Mouse (Mus musculus): ENCODE measurements around the gene Gpx8. TPM values are rescaled to one million over a fixed set of nuclear protein-coding genes. Genes with fewer than 3 reads are reported as not detected.
A peak's percentile ranks its signal among the peaks of the same experiment; 100 is the strongest.

Gpx8 gene
- polyA plus RNA-seq, 1 experiment from 2014 or later, result 159 TPM

DNA sequence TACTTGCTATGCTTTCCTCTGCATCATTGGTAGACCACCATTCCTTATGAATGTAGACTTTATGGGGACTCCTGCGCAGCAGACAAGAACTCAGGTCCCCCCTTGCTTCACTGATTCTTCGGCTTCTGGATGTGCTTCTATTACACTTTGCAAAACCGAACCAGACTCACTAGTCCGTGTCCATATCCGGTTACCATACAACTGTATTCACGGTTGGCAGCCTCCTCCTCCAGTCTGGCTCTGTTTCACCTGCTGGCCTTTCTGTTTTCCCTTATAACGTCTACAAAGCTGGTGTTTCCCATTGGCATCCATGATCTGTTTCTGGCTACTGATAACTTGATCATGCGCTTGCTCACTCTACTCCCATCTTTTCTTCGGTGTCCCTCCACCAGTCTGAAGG, 18.3 kb upstream of the Gpx8 start:
- H3K9ac ChIP-seq, result no peak overlapping the region
- H3K4me1 ChIP-seq (ENCODE audit: insufficient read depth), result no peaks in the 10 kb centered on the region
- 85% methylated on average over 9 of the region's 9 CpGs for WGBS
- no peak overlapping the region for H3K4me3 ChIP-seq (ENCODE audit: low read depth, low read length)
- no peaks in the 10 kb centered on the region for H3K36me3 ChIP-seq (ENCODE audit: insufficient read depth)
- no peak for DNase-seq
- H3K4me2 ChIP-seq, result no peak overlapping the region
- ATAC-seq (ENCODE audit: insufficient read depth), result no peak
- H3K9me3 ChIP-seq (ENCODE audit: low read depth, low read length), result no peaks in the 10 kb centered on the region
- TF ChIP-seq CTCF (IDR thresholded peaks at IDR 0.05; ENCODE audit: low read depth), result no peak
- H3K27ac ChIP-seq (ENCODE audit: low read depth), result no peak overlapping the region
- H3K27me3 ChIP-seq (ENCODE audit: insufficient read depth, low read length), result no peaks in the 10 kb centered on the region

DNA sequence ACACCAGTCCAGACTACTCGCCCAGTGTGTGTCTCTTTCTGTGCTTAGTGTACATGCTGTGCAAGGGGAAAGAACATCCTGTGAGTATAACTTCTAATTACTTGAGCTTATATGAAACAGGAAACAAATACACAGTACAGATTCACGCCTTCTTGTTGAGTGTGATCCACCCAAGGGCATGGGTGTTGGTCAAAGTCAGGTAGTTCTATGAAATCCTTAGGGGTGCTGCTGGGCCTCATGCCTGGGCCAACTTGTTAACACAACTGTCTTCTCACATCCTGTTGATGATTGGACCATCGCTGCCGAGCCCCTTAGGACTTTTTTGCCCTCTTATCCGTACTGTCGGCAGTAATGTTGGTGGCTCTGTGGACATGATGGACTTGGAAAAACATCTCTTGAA, 15.5 kb upstream of the Gpx8 start:
- Histone ChIP-seq H3K4me3 (ENCODE audit: low read depth, low read length) (no peak overlapping the region), H3K27ac (ENCODE audit: low read depth) (no peak overlapping the region), H3K4me1 (ENCODE audit: insufficient read depth) (no peaks in the 10 kb centered on the region), H3K36me3 (ENCODE audit: insufficient read depth) (no peaks in the 10 kb centered on the region), H3K27me3 (ENCODE audit: insufficient read depth, low read length) (no peaks in the 10 kb centered on the region), H3K4me2 (no peak overlapping the region), H3K9me3 (ENCODE audit: low read depth, low read length) (no peaks in the 10 kb centered on the region), H3K9ac (no peak overlapping the region)
- no peak for ATAC-seq (ENCODE audit: insufficient read depth)
- DNase-seq, result no peak
- WGBS, result 76% methylated on average over 6 of the region's 6 CpGs
- no peak for TF ChIP-seq CTCF (IDR thresholded peaks at IDR 0.05; ENCODE audit: low read depth)

DNA sequence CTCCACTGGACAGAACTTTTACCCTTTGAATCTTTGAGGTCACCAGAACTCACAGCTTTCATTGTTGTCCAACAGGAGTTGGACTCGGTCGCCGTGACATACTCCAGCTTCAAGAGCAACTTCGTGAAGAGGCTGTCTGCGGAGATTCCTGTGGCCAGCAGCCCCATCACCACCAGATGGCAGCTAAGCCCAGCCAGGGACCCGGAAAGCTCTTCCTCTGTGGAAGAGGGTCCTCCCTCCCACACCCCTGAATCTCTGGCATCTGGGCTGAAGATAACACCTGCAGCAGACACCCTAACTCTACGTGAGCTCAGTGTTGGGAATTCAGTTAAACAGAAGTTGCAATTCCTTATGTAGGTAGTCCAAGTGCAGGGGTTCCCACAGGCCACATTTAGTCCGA, 9.6 kb upstream of the Gpx8 start:
- H3K9ac ChIP-seq, result no peak overlapping the region
- H3K9me3 ChIP-seq (ENCODE audit: low read depth, low read length), result no peaks in the 10 kb centered on the region
- WGBS, result 28% methylated on average over 8 of the region's 8 CpGs
- TF ChIP-seq CTCF (IDR thresholded peaks at IDR 0.05; ENCODE audit: low read depth), result peak; percentile 61
- no peaks in the 10 kb centered on the region for H3K36me3 ChIP-seq (ENCODE audit: insufficient read depth)
- H3K27ac ChIP-seq (ENCODE audit: low read depth), result no peak overlapping the region
- no peak overlapping the region for H3K4me2 ChIP-seq
- ATAC-seq (ENCODE audit: insufficient read depth) (no peak), DNase-seq (peak; percentile 60)
- no peak overlapping the region for H3K4me3 ChIP-seq (ENCODE audit: low read depth, low read length)
- no peaks in the 10 kb centered on the region for H3K4me1 ChIP-seq (ENCODE audit: insufficient read depth)
- no peaks in the 10 kb centered on the region for H3K27me3 ChIP-seq (ENCODE audit: insufficient read depth, low read length)

DNA sequence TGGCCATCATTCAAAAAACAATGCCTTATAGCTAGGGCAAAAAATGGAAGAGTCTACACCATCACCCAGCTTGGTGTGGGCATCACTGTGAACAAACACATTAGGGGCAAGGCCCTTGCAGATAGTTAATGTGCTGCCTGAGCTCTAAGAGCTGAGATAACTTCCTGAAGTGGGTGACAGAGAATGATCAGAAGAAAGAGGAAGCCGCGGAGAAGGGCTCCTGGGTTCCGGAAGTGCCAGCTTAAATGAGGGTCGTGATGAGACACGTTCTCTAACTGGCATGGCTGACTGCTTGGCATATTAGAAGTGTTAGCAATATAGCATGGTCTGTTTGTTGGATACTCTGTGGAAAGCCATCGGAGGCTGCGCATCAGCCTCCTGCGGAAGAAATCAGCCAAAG, 8.0 kb upstream of the Gpx8 start:
- TF ChIP-seq CTCF (IDR thresholded peaks at IDR 0.05; ENCODE audit: low read depth), result no peak
- no peaks in the 10 kb centered on the region for H3K27me3 ChIP-seq (ENCODE audit: insufficient read depth, low read length)
- H3K9ac ChIP-seq, result no peak overlapping the region
- DNase-seq (no peak), ATAC-seq (ENCODE audit: insufficient read depth) (no peak)
- 93% methylated on average over 8 of the region's 8 CpGs for WGBS
- no peak overlapping the region for H3K27ac ChIP-seq (ENCODE audit: low read depth)
- H3K4me3 ChIP-seq (ENCODE audit: low read depth, low read length), result no peak overlapping the region
- no peaks in the 10 kb centered on the region for H3K36me3 ChIP-seq (ENCODE audit: insufficient read depth)
- no peaks in the 10 kb centered on the region for H3K9me3 ChIP-seq (ENCODE audit: low read depth, low read length)
- H3K4me1 ChIP-seq (ENCODE audit: insufficient read depth), result no peaks in the 10 kb centered on the region
- H3K4me2 ChIP-seq, result no peak overlapping the region

DNA sequence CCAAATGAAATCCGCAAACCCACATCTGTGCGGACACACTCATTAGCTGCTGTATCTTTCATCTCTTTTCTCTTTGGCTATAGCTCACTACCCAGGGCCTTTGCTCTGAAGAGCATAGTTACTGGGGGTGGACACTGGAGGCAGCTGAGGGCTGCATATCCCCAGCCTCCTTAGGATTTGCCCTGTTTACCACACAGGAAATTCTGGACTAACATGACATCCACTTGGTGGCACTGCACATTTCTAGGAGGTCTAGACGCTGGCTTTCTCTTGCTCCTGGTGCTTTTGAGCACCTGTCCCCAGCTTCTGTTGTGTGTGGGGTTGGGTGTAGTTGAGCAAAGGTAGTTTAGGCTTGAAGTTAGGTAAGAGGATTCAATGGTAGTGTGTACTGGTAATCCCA, 1.4 kb upstream of the Gpx8 start:
- H3K27me3 ChIP-seq (ENCODE audit: insufficient read depth, low read length), result no peaks in the 10 kb centered on the region
- DNase-seq, result no peak
- H3K27ac ChIP-seq (ENCODE audit: low read depth), result no peak overlapping the region
- H3K9ac ChIP-seq, result no peak overlapping the region
- WGBS, result 59% methylated on average over 3 of the region's 3 CpGs
- ATAC-seq (ENCODE audit: insufficient read depth), result no peak
- peaks cover 9% of the 10 kb centered on the region; the same call in 1 of the 2 replicates for H3K36me3 ChIP-seq (ENCODE audit: insufficient read depth)
- H3K4me3 ChIP-seq (ENCODE audit: low read depth, low read length), result no peak overlapping the region
- H3K4me1 ChIP-seq (ENCODE audit: insufficient read depth), result no peaks in the 10 kb centered on the region
- no peak overlapping the region for H3K4me2 ChIP-seq
- TF ChIP-seq CTCF (IDR thresholded peaks at IDR 0.05; ENCODE audit: low read depth), result peak; percentile 28; the same call in 1 of the 2 replicates
- H3K9me3 ChIP-seq (ENCODE audit: low read depth, low read length), result no peaks in the 10 kb centered on the region

DNA sequence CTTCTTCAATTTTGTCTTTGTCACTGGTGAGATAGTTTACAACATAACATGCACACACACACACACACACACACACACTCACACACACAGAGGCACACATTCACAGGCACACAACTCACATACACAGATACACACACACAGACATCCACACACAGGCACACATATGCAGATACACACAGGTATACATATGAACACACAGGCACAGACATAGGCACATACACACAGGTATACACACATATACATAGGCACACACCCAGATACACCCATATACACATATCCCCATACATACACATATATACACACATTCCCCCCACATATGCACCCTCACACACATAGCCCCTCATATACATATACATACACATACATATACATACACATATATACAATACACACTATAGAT, 808 bp upstream of the Gpx8 start:
- no peaks in the 10 kb centered on the region for H3K9me3 ChIP-seq (ENCODE audit: low read depth, low read length)
- H3K4me2 ChIP-seq, result peak overlapping the region; percentile 57; the same call in 1 of the 2 replicates

DNA sequence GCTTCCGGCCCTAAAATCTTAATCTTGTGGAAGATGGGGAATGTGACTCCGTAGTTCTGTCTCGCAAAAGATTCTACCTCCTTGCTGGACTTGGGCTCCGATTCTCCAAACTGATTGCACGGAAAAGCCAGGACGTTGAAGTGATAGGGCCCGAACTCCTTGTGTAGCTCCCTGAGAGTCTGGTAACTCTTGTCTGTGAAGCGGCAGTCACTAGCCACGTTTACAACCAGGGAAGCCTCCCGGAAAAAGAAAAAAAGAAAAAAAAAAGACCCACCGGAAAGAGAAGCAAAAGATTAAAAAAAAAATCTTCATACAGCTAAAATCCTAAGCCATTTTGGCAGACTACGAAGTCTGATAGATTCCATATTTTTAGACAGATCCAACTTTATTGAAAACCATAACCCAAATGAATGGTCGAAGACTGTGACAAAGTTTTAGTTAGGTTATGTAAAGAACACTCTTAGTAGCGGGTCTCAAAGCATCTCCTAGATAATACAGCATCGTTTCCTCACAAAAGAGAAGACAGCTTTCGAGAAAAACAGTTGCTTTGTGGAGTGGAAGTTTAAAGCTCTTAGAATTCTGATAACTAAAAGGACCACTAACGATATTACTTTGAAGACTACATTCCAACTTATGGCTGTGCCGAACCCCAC, 626 bp downstream of the Gpx8 start:
- DNase-seq (peak; percentile 73), ATAC-seq (ENCODE audit: insufficient read depth) (no peak)
- peaks cover 17% of the 10 kb centered on the region for H3K36me3 ChIP-seq (ENCODE audit: insufficient read depth)
- no peaks in the 10 kb centered on the region for H3K9me3 ChIP-seq (ENCODE audit: low read depth, low read length)
- WGBS, result 5% methylated on average over 18 of the region's 18 CpGs
- H3K27me3 ChIP-seq (ENCODE audit: insufficient read depth, low read length), result no peaks in the 10 kb centered on the region
- peak overlapping the region; percentile 62 for H3K4me3 ChIP-seq (ENCODE audit: low read depth, low read length)
- H3K4me1 ChIP-seq (ENCODE audit: insufficient read depth), result no peaks in the 10 kb centered on the region
- H3K4me2 ChIP-seq, result peak overlapping the region; percentile 57
- peak overlapping the region; percentile 93 for H3K27ac ChIP-seq (ENCODE audit: low read depth)
- no peak for TF ChIP-seq CTCF (IDR thresholded peaks at IDR 0.05; ENCODE audit: low read depth)
- peak overlapping the region; percentile 78 for H3K9ac ChIP-seq

More for the DNA sequence above, 808 bp upstream of the Gpx8 start:
- no peak for TF ChIP-seq CTCF (IDR thresholded peaks at IDR 0.05; ENCODE audit: low read depth)
- ATAC-seq (ENCODE audit: insufficient read depth), result peak; percentile 43; the same call in 1 of the 2 replicates
- H3K27ac ChIP-seq (ENCODE audit: low read depth), result no peak overlapping the region
- H3K9ac ChIP-seq, result no peak overlapping the region
- no peak for DNase-seq
- no peaks in the 10 kb centered on the region for H3K27me3 ChIP-seq (ENCODE audit: insufficient read depth, low read length)
- H3K4me1 ChIP-seq (ENCODE audit: insufficient read depth), result no peaks in the 10 kb centered on the region
- H3K4me3 ChIP-seq (ENCODE audit: low read depth, low read length), result no peak overlapping the region
- peaks cover 12% of the 10 kb centered on the region; the same call in 1 of the 2 replicates for H3K36me3 ChIP-seq (ENCODE audit: insufficient read depth)
